Mouse (Mus musculus): Measurements from ENCODE around the gene Mrpl23. TPM values are rescaled to one million over a fixed set of nuclear protein-coding genes. Genes with fewer than 3 reads are reported as not detected.

Mrpl23 gene
- polyA plus RNA-seq, 1 experiment from 2014 or later = 45.8 TPM

DNA sequence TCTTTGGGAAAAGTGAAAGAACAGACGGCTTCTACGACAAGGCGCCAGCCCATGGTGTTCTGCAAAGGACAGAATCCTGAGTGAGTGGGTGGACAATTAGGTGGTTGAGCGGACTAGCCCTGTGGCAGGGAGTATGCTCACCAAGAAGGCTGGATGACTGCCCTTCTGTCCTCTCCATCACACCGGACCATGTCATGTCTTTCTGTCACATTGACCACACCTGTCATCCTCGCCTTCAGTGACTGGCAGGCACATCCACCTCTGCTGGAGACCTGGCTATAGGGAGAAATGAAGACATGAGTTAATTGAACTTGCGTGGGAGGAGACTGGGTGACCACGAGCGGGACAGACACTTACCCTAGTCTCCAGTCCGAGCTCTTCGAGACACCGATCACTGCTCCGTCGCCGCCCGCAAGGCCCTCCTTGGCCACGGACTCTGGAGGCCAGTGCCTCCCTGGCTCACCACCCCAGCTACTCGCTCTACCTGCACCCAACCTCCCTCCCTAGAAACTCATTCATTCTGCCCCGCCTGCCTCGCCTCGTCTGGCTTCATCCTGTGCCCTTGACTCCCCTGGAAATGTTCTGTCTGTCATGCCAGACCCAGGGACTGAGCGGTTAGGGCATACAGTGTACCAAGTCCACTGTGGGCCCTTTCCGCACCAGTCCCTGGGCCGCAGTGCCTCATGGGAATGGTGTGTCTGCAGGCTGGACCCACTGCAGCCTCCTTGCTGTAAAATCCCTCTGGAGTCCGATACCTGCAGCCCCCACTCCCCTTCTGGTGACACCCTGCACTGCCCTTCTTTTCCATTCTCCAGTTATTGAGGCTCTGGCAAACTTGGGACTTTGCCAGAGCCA, 44.2 kb downstream of the Mrpl23 start:
- peaks cover 7% of the 10 kb centered on the region; the same call in 1 of the 2 replicates for H3K36me3 ChIP-seq (ENCODE audit: control insufficient read depth, insufficient read depth, low read length)
- WGBS = 50% methylated on average over 22 of the region's 25 CpGs
- H3K4me2 ChIP-seq (ENCODE audit: low read length) = peak overlapping the region; percentile 53
- H3K4me1 ChIP-seq (replicated peaks; ENCODE audit: control insufficient read depth, insufficient read depth, low read length) = peaks cover 45% of the 10 kb centered on the region
- peak overlapping the region; percentile 51 for H3K4me3 ChIP-seq (ENCODE audit: low read depth, low read length)
- H3K9ac ChIP-seq (ENCODE audit: low read length) = peak overlapping the region; percentile 89
- DNase-seq (ENCODE audit: low spot score) = no peak
- H3K9me3 ChIP-seq (ENCODE audit: control insufficient read depth, low read length) = peaks cover 18% of the 10 kb centered on the region
- H3K27me3 ChIP-seq (replicated peaks; ENCODE audit: control insufficient read depth, insufficient read depth, low read length) = no peaks in the 10 kb centered on the region
- peak overlapping the region; percentile 95 for H3K27ac ChIP-seq (ENCODE audit: low read depth)
- ATAC-seq (replicated peaks; ENCODE audit: low FRiP score, low TSS enrichment, low read depth) = no peak

DNA sequence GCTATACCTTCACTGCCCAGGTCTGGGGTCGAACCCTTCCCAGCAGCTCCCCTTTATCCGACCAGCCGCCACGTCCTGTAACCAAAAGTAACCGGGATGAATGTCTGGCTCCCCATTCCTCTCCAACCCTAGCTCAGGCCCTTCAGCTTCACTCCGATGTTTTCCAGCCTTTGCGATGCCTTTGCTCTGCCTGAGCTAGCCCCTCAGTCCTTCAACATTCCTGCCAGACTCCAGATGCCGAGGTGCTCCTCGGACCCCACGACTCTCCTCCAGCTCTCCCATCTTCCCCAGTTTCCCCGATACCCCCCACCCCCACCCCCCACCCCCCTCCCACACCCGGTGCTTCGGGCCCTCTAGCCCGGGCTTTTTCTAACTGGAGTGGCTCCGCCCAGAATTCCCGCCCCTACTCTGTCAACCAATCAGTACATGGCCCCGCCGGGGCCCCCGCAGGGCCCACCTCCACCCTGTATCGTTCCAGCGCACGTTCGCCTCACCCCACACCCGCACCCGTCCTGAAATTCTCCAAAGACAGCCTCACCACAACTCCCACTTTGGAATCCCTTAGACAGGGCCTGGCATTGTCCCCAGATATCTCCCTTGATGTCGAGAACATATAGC, 45.4 kb downstream of the Mrpl23 start:
- Histone ChIP-seq H3K27me3 (replicated peaks; ENCODE audit: control insufficient read depth, insufficient read depth, low read length) (no peaks in the 10 kb centered on the region), H3K4me2 (ENCODE audit: low read length) (peak overlapping the region; percentile 53), H3K27ac (ENCODE audit: low read depth) (peak overlapping the region; percentile 95), H3K36me3 (ENCODE audit: control insufficient read depth, insufficient read depth, low read length) (peaks cover 7% of the 10 kb centered on the region; the same call in 1 of the 2 replicates), H3K9ac (ENCODE audit: low read length) (peak overlapping the region; percentile 89), H3K4me3 (ENCODE audit: low read depth, low read length) (peak overlapping the region; percentile 51), H3K4me1 (replicated peaks; ENCODE audit: control insufficient read depth, insufficient read depth, low read length) (peaks cover 33% of the 10 kb centered on the region), H3K9me3 (ENCODE audit: control insufficient read depth, low read length) (peaks cover 21% of the 10 kb centered on the region)
- peak; percentile 83 for DNase-seq (ENCODE audit: low spot score)
- WGBS = 55% methylated on average over 26 of the region's 26 CpGs
- ATAC-seq (replicated peaks; ENCODE audit: low FRiP score, low TSS enrichment, low read depth) = peak; percentile 69

DNA sequence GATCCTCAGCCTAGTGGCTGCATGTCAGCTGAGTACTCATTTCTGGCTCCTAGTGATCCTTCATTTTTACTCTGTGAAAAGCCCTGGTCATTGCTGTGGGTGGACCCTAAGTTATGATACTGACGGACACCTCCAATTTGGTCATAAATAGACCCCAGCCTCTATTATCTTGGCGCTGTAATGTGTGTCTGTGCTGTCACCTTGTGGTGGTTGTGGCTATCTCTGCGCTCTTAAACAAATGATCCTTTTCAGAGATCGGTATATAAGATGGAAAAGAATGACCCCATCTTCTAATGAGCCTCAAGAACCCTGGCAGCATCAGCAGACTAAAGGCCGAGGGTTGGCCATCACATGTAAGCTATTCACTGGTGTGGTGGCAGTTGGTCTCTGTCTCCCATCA, 46.6 kb downstream of the Mrpl23 start:
- DNase-seq (ENCODE audit: low spot score) (no peak), ATAC-seq (replicated peaks; ENCODE audit: low FRiP score, low TSS enrichment, low read depth) (no peak)
- Histone ChIP-seq H3K9ac (ENCODE audit: low read length) (no peak overlapping the region), H3K9me3 (ENCODE audit: control insufficient read depth, low read length) (peaks cover 21% of the 10 kb centered on the region), H3K36me3 (ENCODE audit: control insufficient read depth, insufficient read depth, low read length) (peaks cover 7% of the 10 kb centered on the region; the same call in 1 of the 2 replicates), H3K27me3 (replicated peaks; ENCODE audit: control insufficient read depth, insufficient read depth, low read length) (no peaks in the 10 kb centered on the region), H3K4me3 (ENCODE audit: low read depth, low read length) (no peak overlapping the region), H3K4me2 (ENCODE audit: low read length) (no peak overlapping the region), H3K27ac (ENCODE audit: low read depth) (peak overlapping the region; percentile 81; the same call in 1 of the 2 replicates), H3K4me1 (replicated peaks; ENCODE audit: control insufficient read depth, insufficient read depth, low read length) (peaks cover 21% of the 10 kb centered on the region)
- WGBS = 58% methylated on average over 5 of the region's 5 CpGs

DNA sequence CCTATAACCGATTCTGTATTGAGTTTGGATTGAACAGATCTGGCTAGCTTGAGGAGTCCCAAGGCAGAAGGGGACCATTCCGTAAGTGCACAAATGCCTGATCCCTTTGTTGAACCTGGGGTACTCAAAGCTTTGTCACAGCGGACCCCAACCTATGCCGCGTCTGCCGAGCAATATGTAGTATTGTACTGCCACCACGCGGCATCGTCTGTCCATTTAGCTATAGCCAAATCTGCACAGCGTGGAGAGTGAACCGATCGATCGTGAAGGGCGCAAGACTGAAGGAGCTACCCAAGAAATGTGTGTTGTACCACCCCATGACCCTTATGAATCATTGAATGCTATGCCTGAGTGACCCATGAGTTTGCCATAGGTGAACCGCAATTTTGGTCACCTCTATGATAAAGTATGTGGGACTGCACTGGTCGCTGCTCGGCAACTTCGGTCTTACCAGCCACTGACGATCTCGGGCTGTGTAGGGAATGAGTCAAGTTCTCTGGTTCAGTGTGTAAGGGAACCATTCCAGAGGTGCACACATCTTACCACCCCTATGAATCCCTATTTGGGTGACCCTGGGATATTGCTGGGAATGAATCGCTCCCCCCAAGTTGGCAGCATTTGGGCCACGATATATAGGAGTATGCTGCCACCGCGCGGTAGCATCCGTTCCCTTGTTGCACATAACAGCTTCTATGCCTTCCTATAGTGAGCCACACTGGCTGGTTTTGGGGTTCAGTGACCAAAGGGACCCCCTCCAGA, 47.8 kb downstream of the Mrpl23 start:
- peak overlapping the region; percentile 32; the same call in 1 of the 2 replicates for H3K9ac ChIP-seq (ENCODE audit: low read length)
- H3K4me1 ChIP-seq (replicated peaks; ENCODE audit: control insufficient read depth, insufficient read depth, low read length) = peaks cover 9% of the 10 kb centered on the region
- H3K9me3 ChIP-seq (ENCODE audit: control insufficient read depth, low read length) = peaks cover 21% of the 10 kb centered on the region
- peak overlapping the region; percentile 34 for H3K4me3 ChIP-seq (ENCODE audit: low read depth, low read length)
- 55% methylated on average over 26 of the region's 26 CpGs for WGBS
- no peaks in the 10 kb centered on the region for H3K27me3 ChIP-seq (replicated peaks; ENCODE audit: control insufficient read depth, insufficient read depth, low read length)
- peak overlapping the region; percentile 67 for H3K4me2 ChIP-seq (ENCODE audit: low read length)
- ATAC-seq (replicated peaks; ENCODE audit: low FRiP score, low TSS enrichment, low read depth) (0 out of 2 replicates have a peak, but pooled peaks have one; percentile 22), DNase-seq (ENCODE audit: low spot score) (peak; percentile 79)
- H3K36me3 ChIP-seq (ENCODE audit: control insufficient read depth, insufficient read depth, low read length) = peaks cover 7% of the 10 kb centered on the region; the same call in 1 of the 2 replicates
- no peak overlapping the region for H3K27ac ChIP-seq (ENCODE audit: low read depth)

DNA sequence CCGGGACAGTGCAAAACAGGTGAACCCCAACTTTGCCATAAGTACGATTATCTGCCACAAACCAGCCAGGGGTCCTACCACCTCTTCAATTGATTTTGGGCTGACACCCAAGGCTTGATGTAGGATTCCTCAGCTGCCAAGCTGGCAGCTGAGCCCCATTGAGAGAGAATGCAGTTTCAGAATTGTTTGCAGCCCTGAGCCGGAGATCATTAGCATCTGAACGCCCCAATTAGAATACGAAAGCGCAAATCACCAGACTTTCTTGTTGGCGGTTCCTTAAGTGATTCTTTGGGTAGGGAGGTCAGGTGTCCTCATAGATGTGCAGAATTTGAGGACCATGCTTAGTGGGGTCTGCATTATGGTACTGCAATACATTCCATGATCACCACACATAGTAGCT, 48.7 kb downstream of the Mrpl23 start:
- Histone ChIP-seq H3K9me3 (ENCODE audit: control insufficient read depth, low read length) (peaks cover 21% of the 10 kb centered on the region), H3K27me3 (replicated peaks; ENCODE audit: control insufficient read depth, insufficient read depth, low read length) (no peaks in the 10 kb centered on the region), H3K4me1 (replicated peaks; ENCODE audit: control insufficient read depth, insufficient read depth, low read length) (peaks cover 4% of the 10 kb centered on the region; the same call in 1 of the 2 replicates), H3K36me3 (ENCODE audit: control insufficient read depth, insufficient read depth, low read length) (peaks cover 6% of the 10 kb centered on the region; the same call in 1 of the 2 replicates), H3K4me2 (ENCODE audit: low read length) (peak overlapping the region; percentile 45; the same call in 1 of the 2 replicates), H3K27ac (ENCODE audit: low read depth) (no peak overlapping the region), H3K9ac (ENCODE audit: low read length) (no peak overlapping the region), H3K4me3 (ENCODE audit: low read depth, low read length) (no peak overlapping the region)
- DNase-seq (ENCODE audit: low spot score) = no peak
- WGBS = 56% methylated on average over 7 of the region's 7 CpGs
- no peak for ATAC-seq (replicated peaks; ENCODE audit: low FRiP score, low TSS enrichment, low read depth)

DNA sequence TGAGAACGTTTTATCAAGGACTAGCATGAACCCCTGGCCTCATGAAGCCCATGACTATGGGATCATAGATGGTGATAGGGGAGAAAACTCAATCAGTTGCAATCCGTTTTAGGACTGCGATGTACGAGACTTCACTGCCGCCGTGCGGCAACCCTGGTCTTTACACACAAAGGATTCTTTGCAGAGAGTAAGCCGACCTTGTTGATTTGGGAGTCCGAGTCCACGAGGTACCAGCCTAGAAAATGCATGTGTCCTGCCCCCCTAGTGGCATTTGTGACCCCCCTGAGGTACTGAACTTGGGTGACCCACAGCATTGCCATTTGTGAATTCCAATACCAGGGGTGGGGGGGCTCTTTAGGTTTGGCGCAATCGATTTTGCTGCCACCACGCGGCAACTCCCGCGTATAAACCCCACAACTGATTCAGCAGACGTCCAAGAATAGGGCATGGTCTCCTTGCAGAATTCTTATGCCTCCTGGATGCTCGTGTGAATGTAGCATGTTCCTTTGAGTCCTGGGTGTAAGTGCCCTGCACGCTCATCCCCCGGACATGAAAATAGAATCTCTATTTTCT, 49.3 kb downstream of the Mrpl23 start:
- DNase-seq (ENCODE audit: low spot score) (peak; percentile 75), ATAC-seq (replicated peaks; ENCODE audit: low FRiP score, low TSS enrichment, low read depth) (no peak)
- H3K27me3 ChIP-seq (replicated peaks; ENCODE audit: control insufficient read depth, insufficient read depth, low read length) = no peaks in the 10 kb centered on the region
- peaks cover 4% of the 10 kb centered on the region; the same call in 1 of the 2 replicates for H3K4me1 ChIP-seq (replicated peaks; ENCODE audit: control insufficient read depth, insufficient read depth, low read length)
- H3K4me2 ChIP-seq (ENCODE audit: low read length) = peak overlapping the region; percentile 45
- no peak overlapping the region for H3K27ac ChIP-seq (ENCODE audit: low read depth)
- 0 out of 2 replicates have a peak, but pooled peaks cover under 1% of the 10 kb centered on the region for H3K36me3 ChIP-seq (ENCODE audit: control insufficient read depth, insufficient read depth, low read length)
- no peak overlapping the region for H3K9ac ChIP-seq (ENCODE audit: low read length)
- WGBS = 47% methylated on average over 20 of the region's 20 CpGs
- H3K4me3 ChIP-seq (ENCODE audit: low read depth, low read length) = peak overlapping the region; percentile 18
- peaks cover 21% of the 10 kb centered on the region for H3K9me3 ChIP-seq (ENCODE audit: control insufficient read depth, low read length)

DNA sequence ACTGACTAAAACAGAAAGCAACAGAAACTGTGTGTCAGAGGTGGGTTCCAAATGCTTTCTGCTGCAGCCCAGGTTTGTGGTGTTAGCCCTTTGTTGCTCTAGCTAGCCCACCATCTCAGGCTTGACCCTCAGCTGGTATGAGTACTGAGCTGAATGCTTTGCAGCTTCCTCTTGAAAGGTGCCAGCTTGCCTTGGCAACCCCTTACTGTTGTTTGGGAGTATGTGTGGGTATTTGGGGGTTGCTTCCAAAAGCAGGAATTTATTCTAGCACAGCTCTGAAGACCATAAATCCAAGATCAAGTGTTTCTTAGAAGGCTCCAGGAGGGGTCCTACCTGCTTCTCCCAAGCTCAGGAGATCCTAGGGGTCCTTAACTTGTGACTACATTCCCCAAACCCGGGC, 52.4 kb downstream of the Mrpl23 start:
- DNase-seq (ENCODE audit: low spot score) (no peak), ATAC-seq (replicated peaks; ENCODE audit: low FRiP score, low TSS enrichment, low read depth) (no peak)
- Histone ChIP-seq H3K4me2 (ENCODE audit: low read length) (no peak overlapping the region), H3K4me1 (replicated peaks; ENCODE audit: control insufficient read depth, insufficient read depth, low read length) (peaks cover 13% of the 10 kb centered on the region), H3K27ac (ENCODE audit: low read depth) (no peak overlapping the region), H3K9ac (ENCODE audit: low read length) (no peak overlapping the region), H3K4me3 (ENCODE audit: low read depth, low read length) (no peak overlapping the region), H3K36me3 (ENCODE audit: control insufficient read depth, insufficient read depth, low read length) (no peaks in the 10 kb centered on the region), H3K27me3 (replicated peaks; ENCODE audit: control insufficient read depth, insufficient read depth, low read length) (no peaks in the 10 kb centered on the region), H3K9me3 (ENCODE audit: control insufficient read depth, low read length) (peaks cover 18% of the 10 kb centered on the region)
- 23% methylated on average over 1 of the region's 1 CpGs for WGBS

DNA sequence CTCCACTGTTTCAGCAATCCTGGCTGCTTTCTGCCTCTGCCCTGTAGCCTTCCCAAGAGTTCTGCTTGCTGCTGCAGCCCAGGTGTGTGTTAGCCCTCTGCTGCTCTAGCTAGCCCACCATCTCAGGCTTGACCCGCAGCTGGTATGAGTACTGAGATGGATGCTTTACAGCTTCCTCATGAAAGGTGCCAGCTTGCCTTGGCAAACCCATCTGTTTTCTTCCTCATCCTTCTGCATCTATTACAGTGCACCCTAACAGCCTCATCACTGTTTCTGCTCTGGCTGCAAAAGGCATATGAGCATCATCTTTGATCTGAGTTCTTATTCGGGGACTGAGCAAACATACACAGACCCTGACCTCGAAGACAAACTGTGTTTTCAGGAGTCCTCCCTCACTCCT, 53.4 kb downstream of the Mrpl23 start:
- DNase-seq (ENCODE audit: low spot score) (no peak), ATAC-seq (replicated peaks; ENCODE audit: low FRiP score, low TSS enrichment, low read depth) (no peak)
- 70% methylated on average over 3 of the region's 3 CpGs for WGBS
- no peaks in the 10 kb centered on the region for H3K36me3 ChIP-seq (ENCODE audit: control insufficient read depth, insufficient read depth, low read length)
- peaks cover 8% of the 10 kb centered on the region for H3K9me3 ChIP-seq (ENCODE audit: control insufficient read depth, low read length)
- H3K27ac ChIP-seq (ENCODE audit: low read depth) = no peak overlapping the region
- H3K9ac ChIP-seq (ENCODE audit: low read length) = no peak overlapping the region
- H3K27me3 ChIP-seq (replicated peaks; ENCODE audit: control insufficient read depth, insufficient read depth, low read length) = no peaks in the 10 kb centered on the region
- no peak overlapping the region for H3K4me3 ChIP-seq (ENCODE audit: low read depth, low read length)
- no peak overlapping the region for H3K4me2 ChIP-seq (ENCODE audit: low read length)
- peaks cover 16% of the 10 kb centered on the region for H3K4me1 ChIP-seq (replicated peaks; ENCODE audit: control insufficient read depth, insufficient read depth, low read length)
